Mouse (Mus musculus): ENCODE results near the gene Appbp2. TPM values are rescaled to one million over a fixed set of nuclear protein-coding genes. Genes with fewer than 3 reads are reported as not detected.

Gene Appbp2
- total and polyA plus RNA-seq, 2 experiments from 2014 or later: 41.9 to 67.8 TPM

GRCm38 (mm10) chr11:85233676-85234210 is 1.2 kb downstream of the Appbp2 start:
- peak overlapping the region; percentile 66 for H3K4me2 ChIP-seq (ENCODE audit: low read depth)
- H3K4me1 ChIP-seq (ENCODE audit: insufficient read depth): peaks cover 10% of the 10 kb centered on the region; the same call in 1 of the 2 replicates
- peak overlapping the region; percentile 99 for H3K27ac ChIP-seq (ENCODE audit: low read depth, low read length)
- H3K4me3 ChIP-seq (ENCODE audit: low read depth, low read length): peak overlapping the region; percentile 96
- H3K27me3 ChIP-seq (ENCODE audit: insufficient read depth, low read length): no peaks in the 10 kb centered on the region
- peak overlapping the region; percentile 88 for H3K9ac ChIP-seq
- DNase-seq (peak; percentile 2), ATAC-seq (no peak)
- H3K9me3 ChIP-seq (ENCODE audit: low read length): no peaks in the 10 kb centered on the region
- H3K36me3 ChIP-seq (ENCODE audit: insufficient read depth): no peaks in the 10 kb centered on the region
- TF ChIP-seq CTCF (IDR thresholded peaks at IDR 0.05; ENCODE audit: low read depth): no peak
- WGBS: 7% methylated on average over 9 of the region's 9 CpGs

- Histone ChIP-seq H3K36me3 (ENCODE audit: insufficient read depth) (0 out of 2 replicates have a peak, but pooled peaks cover 2% of the 10 kb centered on the region), H3K27me3 (ENCODE audit: insufficient read depth, low read length) (no peaks in the 10 kb centered on the region), H3K27ac (ENCODE audit: low read depth, low read length) (no peak overlapping the region), H3K4me3 (ENCODE audit: low read depth, low read length) (no peak overlapping the region), H3K9me3 (ENCODE audit: low read length) (no peaks in the 10 kb centered on the region), H3K9ac (no peak overlapping the region), H3K4me2 (ENCODE audit: low read depth) (no peak overlapping the region), H3K4me1 (ENCODE audit: insufficient read depth) (no peaks in the 10 kb centered on the region)
- 98% methylated on average over 3 of the region's 3 CpGs for WGBS
- DNase-seq (no peak), ATAC-seq (no peak)
- TF ChIP-seq CTCF (IDR thresholded peaks at IDR 0.05; ENCODE audit: low read depth): no peak
Measured at GRCm38 (mm10) chr11:85223248-85223647, 11.7 kb downstream of the Appbp2 start.

GRCm38 (mm10) chr11:85222561-85222960 is 12.4 kb downstream of the Appbp2 start:
- Histone ChIP-seq H3K4me1 (ENCODE audit: insufficient read depth) (no peaks in the 10 kb centered on the region), H3K9me3 (ENCODE audit: low read length) (no peaks in the 10 kb centered on the region), H3K36me3 (ENCODE audit: insufficient read depth) (0 out of 2 replicates have a peak, but pooled peaks cover 2% of the 10 kb centered on the region), H3K9ac (no peak overlapping the region), H3K27ac (ENCODE audit: low read depth, low read length) (no peak overlapping the region), H3K4me2 (ENCODE audit: low read depth) (no peak overlapping the region), H3K4me3 (ENCODE audit: low read depth, low read length) (no peak overlapping the region), H3K27me3 (ENCODE audit: insufficient read depth, low read length) (no peaks in the 10 kb centered on the region)
- DNase-seq (no peak), ATAC-seq (no peak)
- TF ChIP-seq CTCF (IDR thresholded peaks at IDR 0.05; ENCODE audit: low read depth): no peak
- 96% methylated on average over 6 of the region's 6 CpGs for WGBS

GRCm38 (mm10) chr11:85219014-85219413 is 15.9 kb downstream of the Appbp2 start:
- H3K9ac ChIP-seq: no peak overlapping the region
- TF ChIP-seq CTCF (IDR thresholded peaks at IDR 0.05; ENCODE audit: low read depth): no peak
- no peaks in the 10 kb centered on the region for H3K9me3 ChIP-seq (ENCODE audit: low read length)
- H3K4me3 ChIP-seq (ENCODE audit: low read depth, low read length): no peak overlapping the region
- H3K36me3 ChIP-seq (ENCODE audit: insufficient read depth): peaks cover 16% of the 10 kb centered on the region
- H3K27ac ChIP-seq (ENCODE audit: low read depth, low read length): no peak overlapping the region
- ATAC-seq (no peak), DNase-seq (no peak)
- 89% methylated on average over 3 of the region's 3 CpGs for WGBS
- H3K4me2 ChIP-seq (ENCODE audit: low read depth): no peak overlapping the region
- no peaks in the 10 kb centered on the region for H3K4me1 ChIP-seq (ENCODE audit: insufficient read depth)
- no peaks in the 10 kb centered on the region for H3K27me3 ChIP-seq (ENCODE audit: insufficient read depth, low read length)

- H3K27ac ChIP-seq (ENCODE audit: low read depth, low read length): no peak overlapping the region
Measured at GRCm38 (mm10) chr11:85214679-85215078, 20.3 kb downstream of the Appbp2 start.

GRCm38 (mm10) chr11:85213215-85213614 is 21.7 kb downstream of the Appbp2 start:
- no peaks in the 10 kb centered on the region for H3K9me3 ChIP-seq (ENCODE audit: low read length)
- no peak overlapping the region for H3K4me2 ChIP-seq (ENCODE audit: low read depth)
- H3K27ac ChIP-seq (ENCODE audit: low read depth, low read length): no peak overlapping the region
- H3K36me3 ChIP-seq (ENCODE audit: insufficient read depth): peaks cover 59% of the 10 kb centered on the region
- no peak overlapping the region for H3K4me3 ChIP-seq (ENCODE audit: low read depth, low read length)
- no peaks in the 10 kb centered on the region for H3K4me1 ChIP-seq (ENCODE audit: insufficient read depth)
- no peak for ATAC-seq
- DNase-seq: no peak
- H3K27me3 ChIP-seq (ENCODE audit: insufficient read depth, low read length): no peaks in the 10 kb centered on the region
- TF ChIP-seq CTCF (IDR thresholded peaks at IDR 0.05; ENCODE audit: low read depth): no peak
- WGBS: 96% methylated on average over 2 of the region's 2 CpGs
- H3K9ac ChIP-seq: no peak overlapping the region

More at GRCm38 (mm10) chr11:85214679-85215078, 20.3 kb downstream of the Appbp2 start:
- 95% methylated on average over 3 of the region's 3 CpGs for WGBS
- no peaks in the 10 kb centered on the region for H3K27me3 ChIP-seq (ENCODE audit: insufficient read depth, low read length)
- DNase-seq (no peak), ATAC-seq (no peak)
- H3K36me3 ChIP-seq (ENCODE audit: insufficient read depth): peaks cover 50% of the 10 kb centered on the region
- H3K4me2 ChIP-seq (ENCODE audit: low read depth): no peak overlapping the region
- no peak overlapping the region for H3K9ac ChIP-seq
- no peak for TF ChIP-seq CTCF (IDR thresholded peaks at IDR 0.05; ENCODE audit: low read depth)
- H3K4me1 ChIP-seq (ENCODE audit: insufficient read depth): no peaks in the 10 kb centered on the region
- no peaks in the 10 kb centered on the region for H3K9me3 ChIP-seq (ENCODE audit: low read length)
- H3K4me3 ChIP-seq (ENCODE audit: low read depth, low read length): no peak overlapping the region

- 91% methylated on average over 2 of the region's 2 CpGs for WGBS
Measured at GRCm38 (mm10) chr11:85211151-85211550, 23.8 kb downstream of the Appbp2 start.

More at GRCm38 (mm10) chr11:85211151-85211550, 23.8 kb downstream of the Appbp2 start:
- H3K27ac ChIP-seq (ENCODE audit: low read depth, low read length): no peak overlapping the region
- no peak for TF ChIP-seq CTCF (IDR thresholded peaks at IDR 0.05; ENCODE audit: low read depth)
- no peak overlapping the region for H3K4me2 ChIP-seq (ENCODE audit: low read depth)
- H3K27me3 ChIP-seq (ENCODE audit: insufficient read depth, low read length): no peaks in the 10 kb centered on the region
- ATAC-seq: no peak
- no peak overlapping the region for H3K9ac ChIP-seq
- no peaks in the 10 kb centered on the region for H3K9me3 ChIP-seq (ENCODE audit: low read length)
- no peak for DNase-seq
- no peak overlapping the region for H3K4me3 ChIP-seq (ENCODE audit: low read depth, low read length)
- no peaks in the 10 kb centered on the region for H3K4me1 ChIP-seq (ENCODE audit: insufficient read depth)
- peaks cover 68% of the 10 kb centered on the region for H3K36me3 ChIP-seq (ENCODE audit: insufficient read depth)

Data from forebrain, postnatal 0 days (tissue).